Mouse (Mus musculus): ENCODE measurements around the gene Tmem125.

DNA sequence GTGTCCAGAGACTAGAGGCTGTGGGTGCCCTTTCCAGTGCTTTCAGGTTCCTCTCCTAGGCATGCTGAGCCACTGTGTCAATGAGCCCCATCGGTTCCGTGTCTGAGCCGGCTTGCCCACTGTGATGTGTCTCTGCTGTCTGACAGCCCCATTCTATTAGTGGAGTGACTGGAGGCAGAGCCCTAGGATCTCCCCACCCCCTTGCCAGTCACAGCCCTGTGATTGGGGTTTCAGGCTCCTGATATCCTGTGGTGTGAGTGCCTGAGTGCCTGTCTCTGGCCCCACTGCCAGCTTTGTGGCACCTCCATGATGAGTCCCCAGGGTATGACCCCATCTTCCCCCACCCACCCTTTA lies 21.1 kb upstream of the Tmem125 start:
- no peak for TF ChIP-seq POLR2AphosphoS2 (IDR thresholded peaks at IDR 0.05; ENCODE audit: low read length)
- TF ChIP-seq NELFE (IDR thresholded peaks at IDR 0.05; ENCODE audit: low read depth, low read length) = no peak
- no peak for TF ChIP-seq EP300 (IDR thresholded peaks at IDR 0.05; ENCODE audit: low read depth in 1 of 2, low read length in 2 of 2)
- TF ChIP-seq MYB (IDR thresholded peaks at IDR 0.05; ENCODE audit: low read depth, low read length) = no peak

All from MEL (cell line).